Mouse (Mus musculus) ES-Bruce4 (cell line): ENCODE results near the gene Podn. TPM values are rescaled to one million over a fixed set of nuclear protein-coding genes. Genes with fewer than 3 reads are reported as not detected.

Experiments
- H3K27ac ChIP-seq: 2 replicates; pipeline ENCODE4 v1.5.1; 2012; ENCODE audit warnings: low read length, inconsistent platforms; ENCODE audit not compliant: insufficient read depth
- H3K27me3 ChIP-seq: 2 replicates; pipeline ENCODE4 v1.6.1; 2012; ENCODE audit warnings: mild to moderate bottlenecking, low read length, inconsistent platforms; ENCODE audit not compliant: control insufficient read depth, poor library complexity, insufficient read depth, severe bottlenecking
- H3K36me3 ChIP-seq: 2 replicates; pipeline ENCODE4 v1.6.1; 2012; ENCODE audit warnings: inconsistent platforms, mild to moderate bottlenecking, low read length, moderate library complexity; ENCODE audit not compliant: control insufficient read depth, poor library complexity, insufficient read depth, severe bottlenecking
- H3K4me1 ChIP-seq: one replicate; pipeline ENCODE4 v1.8.1; 2011; ENCODE audit warnings: low read length; ENCODE audit not compliant: control insufficient read depth, insufficient read depth
- H3K4me3 ChIP-seq: 2 replicates; pipeline ENCODE4 v1.5.1; 2011; ENCODE audit warnings: low read depth, mild to moderate bottlenecking, low read length
- H3K9ac ChIP-seq: 2 replicates; pipeline ENCODE4 v1.6.1; 2012; ENCODE audit warnings: low read depth, mild to moderate bottlenecking, inconsistent platforms; ENCODE audit not compliant: poor library complexity, severe bottlenecking
- H3K9me3 ChIP-seq: replicated peaks from 2 replicates; pipeline ENCODE4 v1.6.1; 2012; ENCODE audit warnings: mild to moderate bottlenecking, low read length, inconsistent platforms; ENCODE audit not compliant: control insufficient read depth, poor library complexity, insufficient read depth, severe bottlenecking
- CTCF ChIP-seq: IDR thresholded peaks from one replicate; pipeline ENCODE4 v1.8.1; 2011; ENCODE audit warnings: low read depth, low read length
- EP300 ChIP-seq: IDR thresholded peaks from 2 replicates; pipeline ENCODE4 v1.6.1; 2011; ENCODE audit warnings: low read depth, low read length; ENCODE audit not compliant: insufficient read depth
- POLR2A ChIP-seq: IDR thresholded peaks from one replicate; pipeline ENCODE4 v1.8.1; 2011; ENCODE audit warnings: low read length; ENCODE audit not compliant: insufficient read depth
- polyA plus RNA-seq: library from polyadenylated mRNA; stranded (reverse); fragments of >200 nt; gene quantifications from 2 replicates; pipeline ENCODE4 v1.2.4, GENCODE M21; 2011; ENCODE audit warnings: low read depth; ENCODE audit not compliant: missing spikeins, insufficient read depth, insufficient read length

Podn gene
- polyA plus RNA-seq, 1 experiment, result 3.3 TPM

DNA sequence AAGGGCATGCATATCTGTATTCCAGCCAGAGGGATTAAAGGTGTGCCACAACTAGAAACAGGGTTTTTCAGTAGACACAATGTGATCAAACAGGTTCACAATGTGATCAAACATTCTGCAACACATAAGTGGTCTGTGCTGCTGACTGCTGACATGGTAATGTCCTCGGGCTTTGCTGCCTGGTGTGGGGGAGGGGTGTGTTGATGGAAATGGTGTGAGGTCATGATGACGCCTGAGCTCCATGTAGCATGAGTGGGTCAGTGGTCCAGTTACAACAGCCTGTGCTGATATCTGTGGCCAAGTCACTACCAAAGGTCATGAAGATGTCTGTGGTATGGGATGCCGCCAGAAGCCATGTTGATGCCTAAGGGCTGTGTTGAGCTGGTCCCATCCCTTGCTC, 34.2 kb upstream of the Podn start:
- Histone ChIP-seq H3K4me1 (peaks cover 2% of the 10 kb centered on the region), H3K9me3 (no peaks in the 10 kb centered on the region; the same call in 1 of the 2 replicates), H3K36me3 (no peaks in the 10 kb centered on the region), H3K27me3 (no peaks in the 10 kb centered on the region), H3K9ac (no peak overlapping the region), H3K4me3 (no peak overlapping the region), H3K27ac (no peak overlapping the region)
- TF ChIP-seq CTCF (no peak), EP300 (no peak), POLR2A (no peak)

DNA sequence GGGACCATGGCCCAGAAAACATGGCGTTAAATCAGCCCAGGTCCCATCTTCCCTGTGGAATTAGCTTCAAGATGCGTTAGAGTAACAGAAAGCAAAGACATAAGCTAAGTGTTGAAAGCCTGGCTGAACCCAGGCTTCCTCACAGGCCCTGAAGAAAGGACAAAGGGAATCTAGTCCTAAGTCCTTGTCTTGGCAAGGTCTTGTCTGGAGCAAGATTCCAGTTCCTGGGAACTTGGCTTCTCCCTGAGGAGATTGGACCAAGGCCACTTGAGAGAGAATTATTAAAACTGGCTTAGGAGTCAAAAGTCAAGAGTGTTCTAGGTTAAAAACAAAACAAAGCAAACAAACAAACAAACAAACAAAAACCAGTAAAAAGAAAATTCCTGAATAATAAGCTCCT, 32.1 kb upstream of the Podn start:
- H3K4me1 ChIP-seq, result peaks cover 2% of the 10 kb centered on the region
- H3K36me3 ChIP-seq, result no peaks in the 10 kb centered on the region
- no peak overlapping the region for H3K27ac ChIP-seq
- H3K9me3 ChIP-seq, result no peaks in the 10 kb centered on the region; the same call in 1 of the 2 replicates
- no peak overlapping the region for H3K4me3 ChIP-seq
- TF ChIP-seq EP300 (no peak), CTCF (no peak), POLR2A (no peak)
- no peaks in the 10 kb centered on the region for H3K27me3 ChIP-seq
- no peak overlapping the region for H3K9ac ChIP-seq

DNA sequence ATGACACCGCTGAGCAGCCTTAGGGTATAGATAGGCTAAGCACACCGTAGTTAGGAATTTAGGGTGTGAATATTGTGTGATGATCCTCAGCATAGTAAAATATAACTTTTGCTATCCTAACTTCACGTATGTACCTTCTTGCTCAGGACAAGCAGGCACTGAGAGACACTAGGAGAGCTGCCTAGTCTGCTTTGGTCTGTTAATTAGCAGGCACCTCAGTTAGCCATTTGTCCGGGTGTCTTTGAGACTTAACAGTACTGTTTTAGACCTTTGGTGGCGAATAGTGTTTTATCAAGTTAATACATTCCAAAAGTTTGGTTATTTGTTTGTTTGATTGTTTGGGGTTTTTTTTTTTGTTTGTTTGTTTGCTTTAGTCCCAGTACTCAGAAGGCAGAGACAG, 31.3 kb upstream of the Podn start:
- no peak for TF ChIP-seq EP300
- Histone ChIP-seq H3K27me3 (no peaks in the 10 kb centered on the region), H3K36me3 (no peaks in the 10 kb centered on the region), H3K4me3 (no peak overlapping the region), H3K27ac (no peak overlapping the region), H3K9me3 (no peaks in the 10 kb centered on the region; the same call in 1 of the 2 replicates), H3K9ac (no peak overlapping the region), H3K4me1 (peaks cover 2% of the 10 kb centered on the region)

DNA sequence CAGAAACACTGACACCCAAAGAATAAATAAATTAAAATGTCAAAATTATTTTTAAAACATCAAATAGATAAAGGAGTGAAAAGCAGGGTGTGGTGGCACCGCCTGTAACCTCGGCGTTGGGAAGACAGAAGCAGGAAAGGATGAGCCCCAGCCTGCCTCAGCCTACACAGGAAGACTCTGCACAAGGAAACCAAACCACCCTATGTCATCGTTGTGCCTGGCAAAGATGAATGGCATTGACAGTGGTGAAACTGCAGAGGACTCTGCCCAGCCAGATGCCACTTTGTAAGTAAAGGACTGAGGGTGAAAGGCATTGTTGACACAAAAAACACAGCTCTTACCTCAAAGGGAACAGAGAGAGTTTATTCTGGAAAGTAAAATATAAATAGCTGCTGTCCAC, 30.0 kb upstream of the Podn start:
- TF ChIP-seq EP300 (no peak), POLR2A (no peak), CTCF (no peak)
- Histone ChIP-seq H3K36me3 (no peaks in the 10 kb centered on the region), H3K9me3 (no peaks in the 10 kb centered on the region; the same call in 1 of the 2 replicates), H3K27ac (no peak overlapping the region), H3K4me1 (peaks cover 2% of the 10 kb centered on the region), H3K9ac (no peak overlapping the region), H3K27me3 (no peaks in the 10 kb centered on the region), H3K4me3 (no peak overlapping the region)

DNA sequence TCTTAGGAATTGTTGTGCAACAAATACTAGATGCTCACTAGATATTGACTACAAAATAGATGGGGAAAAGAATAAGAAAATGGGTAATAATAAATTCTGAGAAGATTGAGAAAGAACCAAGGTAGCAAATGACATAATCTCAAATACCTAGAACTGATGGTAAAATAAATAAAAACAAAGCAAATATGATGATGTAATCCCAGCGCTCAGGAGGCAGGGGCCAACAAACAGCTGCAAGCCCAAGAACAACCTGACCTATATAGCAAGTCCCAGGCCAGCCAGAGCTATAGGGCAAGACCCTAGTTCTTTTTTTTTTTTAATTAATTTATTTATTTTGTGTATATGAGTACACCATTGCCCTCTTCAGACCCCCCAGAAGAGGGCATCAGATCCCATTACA, 27.9 kb upstream of the Podn start:
- Histone ChIP-seq H3K27me3 (no peaks in the 10 kb centered on the region), H3K4me1 (peaks cover 2% of the 10 kb centered on the region), H3K9ac (no peak overlapping the region), H3K36me3 (no peaks in the 10 kb centered on the region), H3K9me3 (no peaks in the 10 kb centered on the region), H3K4me3 (no peak overlapping the region), H3K27ac (no peak overlapping the region)
- TF ChIP-seq EP300 (no peak), POLR2A (no peak), CTCF (no peak)

DNA sequence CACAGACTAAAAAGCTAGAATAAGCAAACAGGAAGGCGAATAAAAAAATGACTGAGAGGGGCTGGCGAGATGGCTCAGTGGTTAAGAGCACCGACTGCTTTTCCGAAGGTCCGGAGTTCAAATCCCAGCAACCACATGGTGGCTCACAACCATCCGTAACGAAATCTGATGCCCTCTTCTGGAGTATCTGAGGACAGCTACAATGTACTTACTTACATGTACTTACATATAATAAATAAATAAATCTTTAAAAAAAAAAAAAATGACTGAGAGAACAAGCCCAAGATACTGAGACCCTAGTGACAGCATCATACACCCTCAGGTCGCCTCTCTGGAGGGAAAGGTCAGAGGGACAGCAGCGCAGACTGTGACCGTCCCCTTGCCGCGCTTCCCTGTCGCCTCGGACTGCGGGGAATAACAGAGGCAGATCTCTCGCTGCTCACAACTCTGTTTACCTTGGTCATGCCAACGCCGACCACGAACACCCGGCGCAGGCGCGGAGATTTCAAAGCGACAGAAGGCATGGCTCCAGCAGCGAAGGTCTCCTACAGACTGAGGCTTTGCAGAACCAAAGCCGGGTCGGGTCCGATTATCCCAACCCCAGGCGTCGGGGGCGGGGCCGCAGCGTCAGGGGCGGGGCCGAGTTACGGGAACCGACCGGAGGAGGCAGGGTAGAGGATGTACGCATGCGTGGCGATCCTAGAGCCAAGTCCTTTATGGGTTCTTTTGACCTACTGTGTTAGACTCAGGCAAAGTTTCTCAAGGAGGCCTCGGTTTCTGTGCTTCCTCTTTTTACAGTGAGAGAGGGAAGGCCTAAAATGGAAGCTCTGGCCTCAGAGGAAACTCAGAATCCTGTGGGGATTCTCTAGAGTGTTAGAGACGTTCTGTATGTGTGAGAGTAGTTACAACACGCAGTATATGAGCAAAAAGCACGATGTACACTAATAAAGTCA, 22.0 kb upstream of the Podn start:
- TF ChIP-seq CTCF, result no peak
- no peak for TF ChIP-seq EP300
- TF ChIP-seq POLR2A, result peak; percentile 83

More for the DNA sequence above, 22.0 kb upstream of the Podn start:
- Histone ChIP-seq H3K9ac (peak overlapping the region; percentile 71), H3K4me3 (peak overlapping the region; percentile 92), H3K27ac (peak overlapping the region; percentile 90), H3K4me1 (no peaks in the 10 kb centered on the region), H3K36me3 (no peaks in the 10 kb centered on the region), H3K9me3 (no peaks in the 10 kb centered on the region), H3K27me3 (no peaks in the 10 kb centered on the region)
